Mouse (Mus musculus): ENCODE results near the gene Olfr212.

DNA sequence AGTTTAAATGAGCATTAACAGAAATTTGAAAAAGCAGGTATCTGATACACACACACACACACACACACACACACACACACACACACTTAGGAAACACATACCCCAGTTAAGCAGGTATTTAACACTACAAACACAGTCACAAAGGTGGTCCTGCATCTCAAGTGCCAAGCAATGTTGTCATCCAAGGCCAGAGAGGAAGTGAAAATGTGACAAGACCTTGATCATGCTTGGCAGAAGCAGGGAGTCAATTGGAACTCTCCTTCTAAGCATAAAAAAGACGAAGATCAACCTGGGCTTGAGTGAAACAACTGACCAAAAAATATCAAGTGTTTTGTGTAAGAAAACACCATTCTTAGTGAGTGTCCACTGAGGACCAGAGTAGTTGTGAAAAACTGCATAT, 10.4 kb upstream of the Olfr212 start:
- TF ChIP-seq CTCF (IDR thresholded peaks at IDR 0.05; ENCODE audit: extremely low read depth, insufficient read length, insufficient replicate concordance, low read depth, low read length) (no peak), POLR2A (IDR thresholded peaks at IDR 0.05; ENCODE audit: low read depth, low read length) (no peak)
